17 mouse cellular contexts compared by ENCODE assay signal in genomic region chr2:155949362-155949761, GRCm38 (mm10). TPM values are rescaled to one million over a fixed set of nuclear protein-coding genes. Genes with fewer than 3 reads are reported as not detected.
DNase-seq lines count a peak whose midpoint lies in the region; ATAC-seq and TF ChIP-seq lines count a peak whose summit lies in the region.
"Had no signal": no experiment of that assay in that cellular context is flagged by ENCODE, and none has a peak within 500 bp of the region (broad histone marks: within the 10 kb centered on the region; RNA-seq: fewer than 3 reads in every experiment).

No protein-coding gene starts in this region.

- 11% methylated on average over 6 of the region's 6 CpGs for WGBS in embryonic facial prominence, embryonic 14.5 days
- 5% methylated on average over 6 of the region's 6 CpGs for WGBS in limb, embryonic 12.5 days
- 33% methylated on average over 6 of the region's 6 CpGs for WGBS in cerebellum, adult 2 months

- no peak overlapping the region for H3K27ac ChIP-seq in embryonic facial prominence, embryonic 14.5 days (replicated peaks; ENCODE audit: low read depth, low read length)
- peak overlapping the region; percentile 62; the same call in 1 of the 2 replicates for H3K27ac ChIP-seq in limb, embryonic 12.5 days
- no peak overlapping the region for H3K27ac ChIP-seq in cerebellum, adult 2 months (ENCODE audit: insufficient read depth, low read length)
- H3K27ac ChIP-seq: forebrain, embryonic 15.5 days; liver, embryonic 15.5 days had no signal

- H3K79me3 ChIP-seq in C2C12 (ENCODE audit: low read depth), result no peaks in the 10 kb centered on the region

- no peak for TF ChIP-seq CTCF in C2C12 (IDR thresholded peaks at IDR 0.05; ENCODE audit: control insufficient read depth, insufficient read depth, insufficient read length)
- no peak for TF ChIP-seq CTCF in cerebellum, adult 2 months (IDR thresholded peaks at IDR 0.05; ENCODE audit: borderline replicate concordance, insufficient read depth, low read depth, low read length)

- no peaks in the 10 kb centered on the region for H3K9me3 ChIP-seq in embryonic facial prominence, embryonic 14.5 days (ENCODE audit: control insufficient read depth, low read length)
- H3K9me3 ChIP-seq in limb, embryonic 12.5 days, result no peaks in the 10 kb centered on the region
- H3K9me3 ChIP-seq: forebrain, embryonic 15.5 days; heart, embryonic 12.5 days; liver, embryonic 15.5 days had no signal

- no peak for TF ChIP-seq POLR2A in cerebellum, adult 2 months (IDR thresholded peaks at IDR 0.05; ENCODE audit: borderline replicate concordance, insufficient read depth, low read length)

- H3K36me3 ChIP-seq in C2C12 (ENCODE audit: control insufficient read depth, insufficient read depth), result no peaks in the 10 kb centered on the region
- no peaks in the 10 kb centered on the region for H3K36me3 ChIP-seq in embryonic facial prominence, embryonic 14.5 days (ENCODE audit: control insufficient read depth, insufficient read depth, low read length)
- H3K36me3 ChIP-seq in limb, embryonic 12.5 days, result no peaks in the 10 kb centered on the region
- H3K36me3 ChIP-seq: forebrain, embryonic 15.5 days; heart, embryonic 12.5 days; liver, embryonic 15.5 days had no signal

- no peak overlapping the region for H3K4me3 ChIP-seq in C2C12 (ENCODE audit: insufficient read depth, poor library complexity, severe bottlenecking)
- no peak overlapping the region for H3K4me3 ChIP-seq in embryonic facial prominence, embryonic 14.5 days (ENCODE audit: low read depth, low read length)
- no peak overlapping the region for H3K4me3 ChIP-seq in limb, embryonic 12.5 days (replicated peaks)
- no peak overlapping the region for H3K4me3 ChIP-seq in cerebellum, adult 2 months (replicated peaks; ENCODE audit: insufficient read depth, low read depth, low read length)
- H3K4me3 ChIP-seq: forebrain, embryonic 15.5 days; heart, embryonic 12.5 days; liver, embryonic 15.5 days had no signal

- peak; percentile 38 for ATAC-seq in embryonic facial prominence, embryonic 14.5 days (ENCODE audit: low read depth)
- no peak for ATAC-seq in limb, embryonic 12.5 days (ENCODE audit: insufficient number of reproducible peaks, insufficient read depth, low FRiP score, low TSS enrichment, low read depth)
- ATAC-seq: forebrain, embryonic 15.5 days; intestine, embryonic 16.5 days had no signal

- DNase-seq in gastrocnemius, adult 18-20 months (ENCODE audit: low spot score), result peak; percentile 34
- no peak for DNase-seq in gastrocnemius, postnatal 10 days
- DNase-seq in embryonic facial prominence, embryonic 14.5 days (ENCODE audit: low spot score), result peak; percentile 83
- DNase-seq in layer of hippocampus, adult 9-10 months (ENCODE audit: low spot score), result no peak
- no peak for DNase-seq in kidney, postnatal 14 days
- DNase-seq in cerebellum, adult 2 months, result no peak
- DNase-seq: thymus, postnatal 36 days had no signal

- no peak overlapping the region for H3ac ChIP-seq in C2C12 (ENCODE audit: control insufficient read depth, insufficient read length, low read depth)

- H3K79me2 ChIP-seq in C2C12 (ENCODE audit: control insufficient read depth, insufficient read depth), result no peaks in the 10 kb centered on the region

- H3K4me1 ChIP-seq in embryonic facial prominence, embryonic 14.5 days (ENCODE audit: control insufficient read depth, insufficient read depth, low read length), result peaks cover 27% of the 10 kb centered on the region
- peaks cover 47% of the 10 kb centered on the region for H3K4me1 ChIP-seq in limb, embryonic 12.5 days (replicated peaks)
- no peaks in the 10 kb centered on the region for H3K4me1 ChIP-seq in cerebellum, adult 2 months (ENCODE audit: control insufficient read depth, insufficient read depth, low read length)

- H3K27me3 ChIP-seq in C2C12 (ENCODE audit: control insufficient read depth, insufficient read depth, insufficient read length), result no peaks in the 10 kb centered on the region
- no peaks in the 10 kb centered on the region; the same call in 1 of the 2 replicates for H3K27me3 ChIP-seq in embryonic facial prominence, embryonic 14.5 days (replicated peaks; ENCODE audit: control insufficient read depth, insufficient read depth, low read length)
- peaks cover 4% of the 10 kb centered on the region; the same call in 1 of the 2 replicates for H3K27me3 ChIP-seq in limb, embryonic 12.5 days
- H3K27me3 ChIP-seq in cerebellum, adult 2 months (ENCODE audit: control insufficient read depth, insufficient read depth, low read length), result no peaks in the 10 kb centered on the region

- no peak overlapping the region for H3K9ac ChIP-seq in embryonic facial prominence, embryonic 14.5 days (ENCODE audit: low read depth, low read length)
- no peak overlapping the region; the same call in 1 of the 2 replicates for H3K9ac ChIP-seq in limb, embryonic 12.5 days (replicated peaks)
- H3K9ac ChIP-seq: forebrain, embryonic 15.5 days; heart, embryonic 12.5 days; liver, embryonic 15.5 days had no signal

- no peak overlapping the region for H3K4me2 ChIP-seq in embryonic facial prominence, embryonic 14.5 days (ENCODE audit: low read depth, low read length)
- H3K4me2 ChIP-seq in limb, embryonic 12.5 days, result peak overlapping the region; percentile 30; the same call in 1 of the 2 replicates
- H3K4me2 ChIP-seq: forebrain, embryonic 15.5 days; heart, embryonic 12.5 days; liver, embryonic 15.5 days had no signal

TF ChIP-seq in C2C12, 6 proteins besides CTCF, POLR2A, EP300 and RAD21:
- TF ChIP-seq FOSL1 (IDR thresholded peaks at IDR 0.05; ENCODE audit: insufficient read depth, low read length, poor library complexity, severe bottlenecking), result peak; percentile 27
- TF ChIP-seq MYOG (IDR thresholded peaks at IDR 0.05; ENCODE audit: control insufficient read depth, extremely low read depth, insufficient read length), result no peak

RNA-seq across cellular contexts. Expression of gene Gdf5, which starts 4.2 kb away (rescaled TPM):
- under 1 TPM in 1 of 2 experiments, not detected in 1; 0.38 TPM for total RNA-seq in gastrocnemius, adult 18-20 months (2021)
- total RNA-seq in gastrocnemius, postnatal 10 days (2021), result under 1 TPM in 1 of 2 experiments, not detected in 1; 0.14 TPM
- polyA plus RNA-seq in C2C12 (2012; fragmentation: generic; extraction: Trizol), result not detected
- polyA plus RNA-seq in embryonic facial prominence, embryonic 14.5 days (2014; fragmentation: Nextera tagmentation; extraction: Ambion mirVana), result 3.3 and 3.8 TPM in 2 replicates
- 59.4 and 66.1 TPM in 2 replicates for polyA plus RNA-seq in limb, embryonic 12.5 days (2016; fragmentation: Nextera tagmentation; extraction: Ambion mirVana)
- polyA plus RNA-seq in cerebellum, adult 2 months (2012; rRNA removed), result 0.14 and 0.21 TPM in 2 replicates
- total RNA-seq: megakaryocyte, adult 5-6 weeks had no signal
- polyA plus RNA-seq: liver, embryonic 15.5 days; spleen, adult 2 months had no signal

RNA-seq across cellular contexts. Expression of gene Cep250, which starts 6.9 kb away (rescaled TPM):
- 1 to 10 TPM; 2.7 TPM for total RNA-seq in gastrocnemius, adult 18-20 months (2021)
- total RNA-seq in gastrocnemius, postnatal 10 days (2021), result 10 to 100 TPM in 1 of 2 experiments, 1 to 10 TPM in 1; 7.8 to 11.7 TPM
- 24.1 TPM for polyA plus RNA-seq in C2C12 (2012; fragmentation: generic; extraction: Trizol)
- polyA plus RNA-seq in embryonic facial prominence, embryonic 14.5 days (2014; fragmentation: Nextera tagmentation; extraction: Ambion mirVana), result 17.6 TPM in 2 replicates
- polyA plus RNA-seq in limb, embryonic 12.5 days (2016; fragmentation: Nextera tagmentation; extraction: Ambion mirVana), result 35.1 and 40.6 TPM in 2 replicates
- 20.7 and 21.2 TPM in 2 replicates for polyA plus RNA-seq in cerebellum, adult 2 months (2012; rRNA removed)

RNA-seq across cellular contexts. Expression of gene Gm15557, which starts 8.8 kb away (rescaled TPM):
- not detected for total RNA-seq in gastrocnemius, adult 18-20 months (2021)
- not detected for total RNA-seq in gastrocnemius, postnatal 10 days (2021)
- polyA plus RNA-seq in C2C12 (2012; fragmentation: generic; extraction: Trizol), result not detected
- not detected in 2 replicates for polyA plus RNA-seq in embryonic facial prominence, embryonic 14.5 days (2014; fragmentation: Nextera tagmentation; extraction: Ambion mirVana)
- polyA plus RNA-seq in limb, embryonic 12.5 days (2016; fragmentation: Nextera tagmentation; extraction: Ambion mirVana), result 0.40 and 0.72 TPM in 2 replicates
- not detected in 2 replicates for polyA plus RNA-seq in cerebellum, adult 2 months (2012; rRNA removed)
- total RNA-seq: adrenal gland, postnatal 4 days; layer of hippocampus, postnatal 14 days; megakaryocyte, adult 5-6 weeks had no signal
- polyA plus RNA-seq: forebrain, embryonic 15.5 days; heart, embryonic 12.5 days; liver, embryonic 15.5 days; spleen, adult 2 months had no signal

RNA-seq across cellular contexts. Expression of gene Uqcc1, which starts 19.3 kb away (rescaled TPM):
- total RNA-seq in gastrocnemius, adult 18-20 months (2021), result 100 to 1,000 TPM; 155 to 182 TPM
- total RNA-seq in gastrocnemius, postnatal 10 days (2021), result 100 to 1,000 TPM in 1 of 2 experiments, 10 to 100 TPM in 1; 92.3 to 108 TPM
- polyA plus RNA-seq in C2C12 (2012; fragmentation: generic; extraction: Trizol), result 47.6 TPM
- polyA plus RNA-seq in embryonic facial prominence, embryonic 14.5 days (2014; fragmentation: Nextera tagmentation; extraction: Ambion mirVana), result 58.3 and 65.9 TPM in 2 replicates
- 64.8 and 66.9 TPM in 2 replicates for polyA plus RNA-seq in limb, embryonic 12.5 days (2016; fragmentation: Nextera tagmentation; extraction: Ambion mirVana)
- polyA plus RNA-seq in cerebellum, adult 2 months (2012; rRNA removed), result 95.8 and 102 TPM in 2 replicates

RNA-seq across cellular contexts. Expression of gene 6430550D23Rik, which starts 58.4 kb away (rescaled TPM):
- under 1 TPM; 0.12 to 0.41 TPM for total RNA-seq in gastrocnemius, adult 18-20 months (2021)
- under 1 TPM; 0.49 to 0.63 TPM for total RNA-seq in gastrocnemius, postnatal 10 days (2021)
- polyA plus RNA-seq in C2C12 (2012; fragmentation: generic; extraction: Trizol), result 0.09 TPM
- 0.90 and 1.4 TPM in 2 replicates for polyA plus RNA-seq in embryonic facial prominence, embryonic 14.5 days (2014; fragmentation: Nextera tagmentation; extraction: Ambion mirVana)
- polyA plus RNA-seq in limb, embryonic 12.5 days (2016; fragmentation: Nextera tagmentation; extraction: Ambion mirVana), result 1.5 TPM in 2 replicates
- 3.7 and 4.2 TPM in 2 replicates for polyA plus RNA-seq in cerebellum, adult 2 months (2012; rRNA removed)

Comparison
In these comparisons a context has a peak if more than half of its experiments do, and no peak if none do; other contexts are left out.
1. DNase-seq: peak in gastrocnemius, adult 18-20 months (single experiment) and embryonic facial prominence, embryonic 14.5 days (single experiment); none in gastrocnemius, postnatal 10 days (single experiment), layer of hippocampus, adult 9-10 months (single experiment), kidney, postnatal 14 days (single experiment) and cerebellum, adult 2 months (0 of 2).
2. RNA of gene Gdf5, which starts 4.2 kb away (polyA plus RNA-seq): 59.4 to 66.1 TPM in limb, embryonic 12.5 days; 3.3 to 3.8 TPM in embryonic facial prominence, embryonic 14.5 days, 0.14 to 0.21 TPM in cerebellum, adult 2 months and not detected in C2C12 (single experiment); every median in the first group is over 10 times any median in the second.